Mouse (Mus musculus): ENCODE data around the gene Nbea. TPM values are rescaled to one million over a fixed set of nuclear protein-coding genes. Genes with fewer than 3 reads are reported as not detected.

The Nbea gene
- polyA plus RNA-seq, 1 experiment from 2014 or later: 25.7 TPM

GRCm38 (mm10) chr3:55618396-55618795, 565.1 kb downstream of the Nbea start:
- DNase-seq (ENCODE audit: low spot score, missing footprints) (no peak), ATAC-seq (ENCODE audit: low FRiP score) (no peak)
- no peak overlapping the region for H3K4me2 ChIP-seq
- no peaks in the 10 kb centered on the region for H3K36me3 ChIP-seq (ENCODE audit: control insufficient read depth, insufficient read depth, low read length)
- no peak overlapping the region for H3K4me3 ChIP-seq (ENCODE audit: low read depth, low read length)
- H3K27me3 ChIP-seq (ENCODE audit: control insufficient read depth, insufficient read depth, low read length): no peaks in the 10 kb centered on the region
- H3K4me1 ChIP-seq (ENCODE audit: control insufficient read depth, insufficient read depth, low read length): no peaks in the 10 kb centered on the region
- H3K9me3 ChIP-seq (ENCODE audit: control insufficient read depth, low read length): no peaks in the 10 kb centered on the region
- H3K9ac ChIP-seq (ENCODE audit: low read length): no peak overlapping the region
- WGBS: 91% methylated on average over 3 of the region's 3 CpGs
- H3K27ac ChIP-seq (ENCODE audit: low read depth, low read length): no peak overlapping the region

- 54% methylated on average over 5 of the region's 5 CpGs for WGBS
- DNase-seq (ENCODE audit: low spot score, missing footprints): peak; percentile 86
Observed at GRCm38 (mm10) chr3:55612459-55613115, 570.9 kb downstream of the Nbea start.

GRCm38 (mm10) chr3:55612023-55612422, 571.5 kb downstream of the Nbea start:
- Histone ChIP-seq H3K4me2 (no peak overlapping the region), H3K4me1 (ENCODE audit: control insufficient read depth, insufficient read depth, low read length) (0 out of 2 replicates have a peak, but pooled peaks cover 2% of the 10 kb centered on the region), H3K4me3 (ENCODE audit: low read depth, low read length) (no peak overlapping the region), H3K27ac (ENCODE audit: low read depth, low read length) (no peak overlapping the region), H3K27me3 (ENCODE audit: control insufficient read depth, insufficient read depth, low read length) (no peaks in the 10 kb centered on the region), H3K9ac (ENCODE audit: low read length) (no peak overlapping the region), H3K36me3 (ENCODE audit: control insufficient read depth, insufficient read depth, low read length) (no peaks in the 10 kb centered on the region), H3K9me3 (ENCODE audit: control insufficient read depth, low read length) (no peaks in the 10 kb centered on the region)
- ATAC-seq (ENCODE audit: low FRiP score) (no peak), DNase-seq (ENCODE audit: low spot score, missing footprints) (no peak)
- WGBS: 67% methylated on average over 5 of the region's 5 CpGs

More at GRCm38 (mm10) chr3:55612459-55613115, 570.9 kb downstream of the Nbea start:
- Histone ChIP-seq H3K4me1 (ENCODE audit: control insufficient read depth, insufficient read depth, low read length) (0 out of 2 replicates have a peak, but pooled peaks cover 2% of the 10 kb centered on the region), H3K27ac (ENCODE audit: low read depth, low read length) (no peak overlapping the region), H3K9me3 (ENCODE audit: control insufficient read depth, low read length) (no peaks in the 10 kb centered on the region), H3K4me2 (no peak overlapping the region), H3K4me3 (ENCODE audit: low read depth, low read length) (no peak overlapping the region), H3K9ac (ENCODE audit: low read length) (no peak overlapping the region), H3K27me3 (ENCODE audit: control insufficient read depth, insufficient read depth, low read length) (no peaks in the 10 kb centered on the region), H3K36me3 (ENCODE audit: control insufficient read depth, insufficient read depth, low read length) (no peaks in the 10 kb centered on the region)
- ATAC-seq (ENCODE audit: low FRiP score): peak; percentile 33; the same call in 1 of the 2 replicates

GRCm38 (mm10) chr3:55610191-55610590, 573.3 kb downstream of the Nbea start:
- Histone ChIP-seq H3K36me3 (ENCODE audit: control insufficient read depth, insufficient read depth, low read length) (no peaks in the 10 kb centered on the region), H3K4me3 (ENCODE audit: low read depth, low read length) (no peak overlapping the region), H3K4me1 (ENCODE audit: control insufficient read depth, insufficient read depth, low read length) (0 out of 2 replicates have a peak, but pooled peaks cover 2% of the 10 kb centered on the region), H3K9me3 (ENCODE audit: control insufficient read depth, low read length) (no peaks in the 10 kb centered on the region), H3K9ac (ENCODE audit: low read length) (no peak overlapping the region), H3K4me2 (no peak overlapping the region), H3K27me3 (ENCODE audit: control insufficient read depth, insufficient read depth, low read length) (no peaks in the 10 kb centered on the region), H3K27ac (ENCODE audit: low read depth, low read length) (no peak overlapping the region)
- DNase-seq (ENCODE audit: low spot score, missing footprints) (no peak), ATAC-seq (ENCODE audit: low FRiP score) (no peak)
- 89% methylated on average over 11 of the region's 12 CpGs for WGBS

GRCm38 (mm10) chr3:55600286-55600685, 583.2 kb downstream of the Nbea start:
- no peak for ATAC-seq (ENCODE audit: low FRiP score)
- no peak for DNase-seq (ENCODE audit: low spot score, missing footprints)
- 86% methylated on average over 2 of the region's 2 CpGs for WGBS
- Histone ChIP-seq H3K4me3 (ENCODE audit: low read depth, low read length) (no peak overlapping the region), H3K27ac (ENCODE audit: low read depth, low read length) (no peak overlapping the region), H3K9me3 (ENCODE audit: control insufficient read depth, low read length) (no peaks in the 10 kb centered on the region), H3K9ac (ENCODE audit: low read length) (no peak overlapping the region), H3K4me1 (ENCODE audit: control insufficient read depth, insufficient read depth, low read length) (no peaks in the 10 kb centered on the region), H3K27me3 (ENCODE audit: control insufficient read depth, insufficient read depth, low read length) (no peaks in the 10 kb centered on the region), H3K36me3 (ENCODE audit: control insufficient read depth, insufficient read depth, low read length) (no peaks in the 10 kb centered on the region), H3K4me2 (no peak overlapping the region)

GRCm38 (mm10) chr3:55599366-55600085, 584.0 kb downstream of the Nbea start:
- Histone ChIP-seq H3K4me3 (ENCODE audit: low read depth, low read length) (no peak overlapping the region), H3K27me3 (ENCODE audit: control insufficient read depth, insufficient read depth, low read length) (no peaks in the 10 kb centered on the region), H3K4me1 (ENCODE audit: control insufficient read depth, insufficient read depth, low read length) (no peaks in the 10 kb centered on the region), H3K4me2 (no peak overlapping the region), H3K36me3 (ENCODE audit: control insufficient read depth, insufficient read depth, low read length) (no peaks in the 10 kb centered on the region), H3K9me3 (ENCODE audit: control insufficient read depth, low read length) (no peaks in the 10 kb centered on the region), H3K27ac (ENCODE audit: low read depth, low read length) (no peak overlapping the region), H3K9ac (ENCODE audit: low read length) (no peak overlapping the region)
- 83% methylated on average over 17 of the region's 17 CpGs for WGBS
- DNase-seq (ENCODE audit: low spot score, missing footprints): no peak
- ATAC-seq (ENCODE audit: low FRiP score): no peak

- Histone ChIP-seq H3K27ac (ENCODE audit: low read depth, low read length) (no peak overlapping the region), H3K36me3 (ENCODE audit: control insufficient read depth, insufficient read depth, low read length) (no peaks in the 10 kb centered on the region), H3K4me2 (no peak overlapping the region), H3K27me3 (ENCODE audit: control insufficient read depth, insufficient read depth, low read length) (no peaks in the 10 kb centered on the region), H3K4me1 (ENCODE audit: control insufficient read depth, insufficient read depth, low read length) (no peaks in the 10 kb centered on the region), H3K4me3 (ENCODE audit: low read depth, low read length) (no peak overlapping the region), H3K9me3 (ENCODE audit: control insufficient read depth, low read length) (no peaks in the 10 kb centered on the region), H3K9ac (ENCODE audit: low read length) (no peak overlapping the region)
- WGBS: 81% methylated on average over 2 of the region's 2 CpGs
- no peak for ATAC-seq (ENCODE audit: low FRiP score)
- DNase-seq (ENCODE audit: low spot score, missing footprints): no peak
Observed at GRCm38 (mm10) chr3:55598681-55599080, 584.8 kb downstream of the Nbea start.

- H3K36me3 ChIP-seq (ENCODE audit: control insufficient read depth, insufficient read depth, low read length): no peaks in the 10 kb centered on the region
- no peak overlapping the region for H3K27ac ChIP-seq (ENCODE audit: low read depth, low read length)
- no peaks in the 10 kb centered on the region for H3K27me3 ChIP-seq (ENCODE audit: control insufficient read depth, insufficient read depth, low read length)
- WGBS: 82% methylated on average over 5 of the region's 5 CpGs
- H3K4me2 ChIP-seq: no peak overlapping the region
- H3K4me1 ChIP-seq (ENCODE audit: control insufficient read depth, insufficient read depth, low read length): peaks cover 14% of the 10 kb centered on the region
- no peak overlapping the region for H3K4me3 ChIP-seq (ENCODE audit: low read depth, low read length)
- no peaks in the 10 kb centered on the region for H3K9me3 ChIP-seq (ENCODE audit: control insufficient read depth, low read length)
- ATAC-seq (ENCODE audit: low FRiP score): no peak
- DNase-seq (ENCODE audit: low spot score, missing footprints): no peak
- H3K9ac ChIP-seq (ENCODE audit: low read length): no peak overlapping the region
Observed at GRCm38 (mm10) chr3:55593312-55593711, 590.2 kb downstream of the Nbea start.

- H3K4me1 ChIP-seq (ENCODE audit: control insufficient read depth, insufficient read depth, low read length): peaks cover 24% of the 10 kb centered on the region
- no peak overlapping the region for H3K9ac ChIP-seq (ENCODE audit: low read length)
- H3K4me3 ChIP-seq (ENCODE audit: low read depth, low read length): no peak overlapping the region
- no peaks in the 10 kb centered on the region for H3K9me3 ChIP-seq (ENCODE audit: control insufficient read depth, low read length)
- no peak overlapping the region for H3K27ac ChIP-seq (ENCODE audit: low read depth, low read length)
- no peaks in the 10 kb centered on the region for H3K36me3 ChIP-seq (ENCODE audit: control insufficient read depth, insufficient read depth, low read length)
- no peak overlapping the region for H3K4me2 ChIP-seq
- 71% methylated on average over 6 of the region's 6 CpGs for WGBS
- ATAC-seq (ENCODE audit: low FRiP score) (no peak), DNase-seq (ENCODE audit: low spot score, missing footprints) (no peak)
- no peaks in the 10 kb centered on the region for H3K27me3 ChIP-seq (ENCODE audit: control insufficient read depth, insufficient read depth, low read length)
Observed at GRCm38 (mm10) chr3:55590727-55591126, 592.8 kb downstream of the Nbea start.

Measured in midbrain, embryonic 11.5 days (tissue).